Mouse (Mus musculus) cortical plate, adult 2 months (tissue): ENCODE measurements around the gene Map3k21.

Experiments
- CTCF ChIP-seq: fragments of 200-500 bp; IDR thresholded peaks from 2 replicates; pipeline ENCODE4 v1.5.1; 2011; ENCODE audit warnings: mild to moderate bottlenecking, control low read depth, low read length; ENCODE audit not compliant: insufficient read depth; ENCODE audit errors: extremely low read depth
- POLR2A ChIP-seq: fragments of 200-500 bp; IDR thresholded peaks from 2 replicates; pipeline ENCODE4 v1.6.1; 2011; ENCODE audit warnings: mild to moderate bottlenecking, low read length, control low read depth; ENCODE audit not compliant: insufficient read depth; ENCODE audit errors: extremely low read depth

DNA sequence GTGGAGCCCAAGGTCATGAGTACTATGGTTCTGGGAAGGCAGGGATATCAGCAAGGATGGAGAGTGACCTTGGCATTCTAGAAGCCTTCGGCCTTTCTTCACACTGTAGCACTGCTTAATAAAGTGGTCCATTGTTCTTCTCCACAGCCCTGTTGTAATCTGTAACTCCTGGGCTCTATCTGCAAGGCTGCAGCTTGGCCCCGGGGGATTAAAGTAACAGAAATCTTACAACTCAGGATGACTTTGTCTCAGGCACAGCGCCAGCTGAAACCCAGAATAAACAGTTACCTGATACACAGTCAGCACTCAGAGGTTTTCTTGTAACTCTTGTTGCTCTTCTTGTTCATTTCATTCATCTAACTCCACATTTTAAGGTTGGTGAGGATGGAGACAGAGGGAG, 7.7 kb upstream of the Map3k21 start:
- TF ChIP-seq CTCF = no peak
- TF ChIP-seq POLR2A = no peak
